Mouse (Mus musculus) brown adipose tissue, adult 24 weeks (tissue): ENCODE measurements around the gene Plcz1. TPM values are rescaled to one million over a fixed set of nuclear protein-coding genes. Genes with fewer than 3 reads are reported as not detected.

Experiments used
- H3K27ac ChIP-seq: fragments of 200-500 bp; replicated peaks from 2 replicates; pipeline ENCODE4 v1.5.1; 2012; ENCODE audit warnings: low read depth, mild to moderate bottlenecking, low read length
- H3K4me1 ChIP-seq: fragments of 200-500 bp; 2 replicates; pipeline ENCODE4 v1.6.1; 2012; ENCODE audit warnings: low read length, mixed read lengths; ENCODE audit not compliant: control insufficient read depth, insufficient read depth, insufficient read length
- H3K4me3 ChIP-seq: fragments of 200-500 bp; 2 replicates; pipeline ENCODE4 v1.5.1; 2012; ENCODE audit warnings: low read depth, mild to moderate bottlenecking, low read length, moderate library complexity; ENCODE audit not compliant: insufficient read depth
- polyA plus RNA-seq: library from polyadenylated mRNA; stranded (reverse); fragments of >200 nt; gene quantifications from 2 replicates; pipeline ENCODE4 v1.2.4, GENCODE M21; 2012; ENCODE audit not compliant: missing spikeins, insufficient read depth, insufficient read length

Plcz1 gene
- polyA plus RNA-seq, 1 experiment: not detected

DNA sequence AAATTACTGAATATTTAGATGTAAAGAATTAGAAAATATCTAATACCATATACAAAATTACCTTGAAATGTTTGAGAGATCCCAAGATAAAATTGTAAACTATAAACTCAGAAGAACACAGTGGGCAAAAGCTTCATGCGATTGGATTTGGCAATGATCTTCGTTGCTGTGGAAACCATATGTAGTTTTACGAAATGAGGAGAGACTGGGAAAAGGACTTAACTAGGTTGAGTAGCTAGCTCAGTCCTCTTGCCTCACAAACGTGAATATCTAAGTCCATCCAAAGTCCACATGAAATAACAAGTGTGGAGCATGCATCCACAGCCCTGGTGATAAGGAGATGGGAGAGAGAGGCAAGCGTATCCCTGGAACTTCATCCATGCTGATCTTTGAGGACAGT, 66.6 kb downstream of the Plcz1 start:
- Histone ChIP-seq H3K4me3 (no peak overlapping the region), H3K4me1 (no peaks in the 10 kb centered on the region)

DNA sequence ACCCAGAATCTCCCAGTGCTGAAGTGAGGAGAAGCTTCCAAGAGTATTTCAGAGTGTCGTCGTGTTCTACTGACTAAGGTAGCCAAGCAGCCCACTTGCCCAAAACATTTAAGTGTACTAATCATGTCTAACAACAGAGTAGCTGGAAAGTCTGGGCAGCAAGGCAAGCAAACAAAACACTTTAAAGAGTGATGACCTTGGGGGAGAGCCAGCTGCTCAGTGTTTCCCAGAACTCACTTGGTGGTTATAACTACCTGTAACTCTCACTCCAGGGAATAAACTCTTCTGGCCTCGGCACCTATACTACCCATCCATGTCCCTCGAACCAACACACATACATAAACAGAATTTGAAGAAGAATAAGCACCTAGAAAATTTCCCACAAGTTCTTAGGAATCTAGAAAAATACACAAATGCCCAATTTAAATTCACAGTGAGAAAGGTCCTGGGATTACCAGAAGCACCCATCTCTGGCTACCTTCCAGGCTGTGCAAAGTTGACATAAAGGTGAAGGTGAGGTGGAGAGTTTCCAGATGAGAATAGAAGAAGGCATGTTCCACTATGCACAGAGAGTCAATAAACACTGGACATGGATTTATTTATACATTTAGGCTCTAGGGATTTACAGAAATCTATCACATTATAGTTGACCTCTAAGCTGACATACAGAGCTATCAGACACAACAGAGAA, 69.5 kb downstream of the Plcz1 start:
- Histone ChIP-seq H3K4me1 (no peaks in the 10 kb centered on the region), H3K4me3 (no peak overlapping the region), H3K27ac (no peak overlapping the region)

More for the DNA sequence above, 66.6 kb downstream of the Plcz1 start:
- H3K27ac ChIP-seq: no peak overlapping the region

- Histone ChIP-seq H3K4me1 (no peaks in the 10 kb centered on the region), H3K27ac (no peak overlapping the region), H3K4me3 (no peak overlapping the region)
These were observed 74.6 kb downstream of the Plcz1 start for GRCm38 (mm10) chr6:139966684-139967083.

DNA sequence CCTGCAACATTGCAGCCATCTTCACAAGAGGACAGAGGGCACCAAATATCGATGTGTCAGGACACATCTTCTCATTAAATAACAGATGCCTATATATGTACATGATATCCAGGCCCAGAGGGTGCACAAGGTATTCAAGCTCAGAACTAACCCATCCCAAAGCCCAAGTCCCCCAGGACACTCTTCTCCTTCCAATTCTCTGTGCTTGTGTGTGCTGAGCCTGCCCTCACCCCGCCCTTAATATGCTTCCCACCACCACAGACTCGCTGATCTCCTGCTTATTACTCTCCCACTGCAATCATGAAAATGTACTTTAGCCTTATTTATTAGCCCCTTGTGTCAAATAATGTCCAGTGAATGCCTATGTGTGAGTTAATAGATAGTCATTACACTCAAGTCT, 76.4 kb downstream of the Plcz1 start:
- H3K4me3 ChIP-seq: no peak overlapping the region
- H3K27ac ChIP-seq: no peak overlapping the region
- H3K4me1 ChIP-seq: no peaks in the 10 kb centered on the region

GRCm38 (mm10) chr6:139963775-139964174, 77.5 kb downstream of the Plcz1 start:
- Histone ChIP-seq H3K4me3 (no peak overlapping the region), H3K4me1 (no peaks in the 10 kb centered on the region), H3K27ac (no peak overlapping the region)

- Histone ChIP-seq H3K4me1 (no peaks in the 10 kb centered on the region), H3K4me3 (no peak overlapping the region), H3K27ac (no peak overlapping the region)
These were observed 83.6 kb downstream of the Plcz1 start for GRCm38 (mm10) chr6:139957531-139958241.

DNA sequence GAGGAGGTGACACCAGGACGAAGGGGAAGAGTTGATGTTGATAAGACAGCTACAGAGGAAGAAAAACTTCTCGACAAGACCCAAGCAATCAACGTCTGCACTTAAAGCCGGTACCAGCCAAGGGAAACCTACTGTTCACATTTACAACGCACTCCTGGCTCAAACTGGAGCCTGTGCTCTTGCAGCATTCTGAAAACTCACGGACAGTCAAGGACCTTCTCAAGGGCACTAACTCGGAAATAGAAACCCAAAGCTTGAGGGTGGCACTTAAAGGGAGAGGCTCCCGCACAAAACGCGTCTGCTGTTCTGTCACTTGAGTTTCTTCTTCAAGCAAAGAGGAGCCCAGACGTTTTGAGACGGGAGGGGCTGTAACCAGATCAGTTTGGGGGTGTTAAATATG, 87.7 kb downstream of the Plcz1 start:
- H3K27ac ChIP-seq: no peak overlapping the region
- no peaks in the 10 kb centered on the region for H3K4me1 ChIP-seq
- H3K4me3 ChIP-seq: no peak overlapping the region

DNA sequence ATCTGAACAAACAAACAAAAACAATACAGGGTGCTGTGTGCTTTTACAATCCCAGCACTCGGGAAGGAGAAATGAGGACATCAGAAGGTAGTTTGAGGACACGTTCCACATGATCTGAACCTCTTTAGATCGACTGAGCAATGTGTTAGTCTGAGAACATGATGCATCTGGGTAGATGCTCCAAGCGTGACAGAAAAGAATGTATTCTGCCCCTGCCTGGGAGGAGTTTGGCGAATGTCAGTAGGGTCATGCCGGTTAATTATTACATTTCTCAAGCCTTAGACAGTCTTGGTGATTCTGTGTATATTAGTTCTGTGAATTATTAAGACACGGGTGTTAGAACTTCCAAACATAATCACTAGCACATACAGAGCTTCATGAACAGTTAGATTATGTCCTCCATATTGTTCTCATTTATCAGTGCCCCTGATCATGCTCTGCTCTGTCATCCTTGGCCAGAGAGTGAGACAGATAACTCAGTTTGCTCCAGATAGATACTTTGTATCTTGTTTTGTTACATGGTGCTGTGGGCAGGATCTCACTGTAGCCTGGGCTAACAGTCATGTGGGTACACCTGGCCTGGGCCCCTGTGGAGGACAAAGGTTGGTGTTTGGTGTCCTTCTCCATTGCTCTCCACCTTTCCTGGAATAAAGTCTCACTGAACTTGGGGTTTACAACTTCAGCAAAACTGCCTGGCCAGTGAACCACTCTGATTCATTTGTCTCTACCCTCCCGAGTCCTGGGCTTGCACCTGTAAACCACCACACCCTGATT, 94.0 kb downstream of the Plcz1 start:
- H3K4me3 ChIP-seq: no peak overlapping the region
- H3K4me1 ChIP-seq: no peaks in the 10 kb centered on the region
- no peak overlapping the region for H3K27ac ChIP-seq

Other genes starting within 250 kb of the Plcz1 start
- gene Capza3, start 205 bp downstream of the Plcz1 start, polyA plus RNA-seq: not detected in 2 replicates